Mouse (Mus musculus) retina, adult 2 months (tissue): Measurements from ENCODE around the gene Gm10188.
A peak's percentile ranks its signal among the peaks of the same experiment; 100 is the strongest.

ENCODE experiments used
- DNase-seq: peaks from one replicate; pipeline ENCODE4 v3.0.0-alpha.2; 2012; ENCODE audit warnings: low read depth, low spot score

Gene Gm10188

DNA sequence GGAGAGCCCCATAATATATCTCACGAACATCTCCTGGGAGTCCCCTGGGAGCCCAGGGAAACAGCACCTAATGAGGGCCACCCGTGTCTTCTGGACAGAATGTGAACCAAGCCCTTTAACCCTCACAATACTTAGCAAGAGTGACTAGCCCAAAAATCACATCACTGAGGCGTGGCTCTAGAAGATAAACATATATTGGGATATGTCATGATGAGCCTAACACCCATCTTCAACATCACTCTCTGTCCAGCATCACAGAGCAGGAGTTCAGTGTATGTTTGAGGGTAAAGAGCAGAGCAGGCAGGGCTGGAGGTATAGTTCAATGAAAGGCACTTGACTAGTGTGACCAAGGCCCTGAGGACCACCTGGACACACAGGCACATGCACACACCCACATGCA lies at the start of gene Gm10188:
Gm10188 (minus strand) TSS at position 101 of the 400 bp plus-strand sequence.
- no peak for DNase-seq

DNA sequence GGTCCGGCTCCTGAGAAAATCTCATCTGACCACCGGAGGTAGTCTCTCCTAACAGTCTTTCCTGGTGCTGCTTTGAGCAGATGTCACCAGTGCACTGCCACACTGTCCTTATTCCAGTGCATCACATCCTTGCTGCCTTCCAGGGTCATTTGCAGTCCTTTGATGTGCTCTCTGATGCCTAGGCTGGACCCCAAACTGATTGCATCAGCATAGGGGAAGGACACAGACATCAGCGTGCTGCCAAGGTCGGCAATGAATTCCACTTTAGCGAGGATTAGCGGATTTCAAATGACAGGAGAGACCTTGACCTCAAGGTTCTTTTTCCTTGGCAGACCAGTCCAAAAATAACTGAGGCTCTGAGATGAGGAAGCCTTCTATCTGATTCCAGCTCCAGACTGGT lies 47.6 kb upstream of the Gm10188 start:
- no peak for DNase-seq

DNA sequence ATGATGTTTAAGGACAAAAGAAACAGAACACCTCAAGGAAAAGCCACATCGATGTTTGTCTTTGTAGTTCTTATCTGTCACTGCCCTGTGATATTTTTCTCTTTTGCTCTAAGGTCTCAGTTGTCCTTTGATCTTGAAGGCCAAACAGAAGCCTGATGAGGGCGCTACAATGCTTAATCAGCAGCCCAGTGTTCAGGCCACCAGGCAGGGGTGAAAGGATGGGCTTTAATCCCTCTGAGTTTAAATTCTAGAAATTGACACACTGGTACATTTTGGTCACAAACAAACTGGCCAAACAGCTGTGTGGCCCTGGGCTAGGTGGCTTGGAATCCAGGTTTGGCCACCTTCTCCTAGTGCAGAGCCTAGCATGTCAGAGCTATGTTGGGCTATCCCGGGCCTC lies 47.1 kb upstream of the Gm10188 start:
- DNase-seq = no peak

DNA sequence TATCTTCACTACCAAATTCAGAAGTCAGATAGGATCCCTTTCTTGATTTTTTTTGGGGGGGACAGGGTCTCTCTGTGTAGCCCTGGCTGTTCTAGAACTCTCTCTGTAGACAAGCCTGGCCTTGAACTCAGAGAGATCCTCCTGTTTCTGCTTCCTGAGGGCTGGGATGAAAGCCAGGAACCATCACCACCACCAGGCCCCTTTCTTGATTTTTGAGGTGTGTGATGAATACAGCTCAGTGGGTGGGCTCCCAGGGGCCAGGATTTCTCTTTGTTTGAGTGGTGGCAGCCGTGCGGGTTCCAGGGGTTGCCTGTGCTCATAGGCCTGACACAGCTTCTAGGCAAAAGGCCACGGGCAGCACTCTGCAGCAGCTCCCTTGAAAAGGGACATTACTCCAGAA lies 41.7 kb upstream of the Gm10188 start:
- DNase-seq = no peak

DNA sequence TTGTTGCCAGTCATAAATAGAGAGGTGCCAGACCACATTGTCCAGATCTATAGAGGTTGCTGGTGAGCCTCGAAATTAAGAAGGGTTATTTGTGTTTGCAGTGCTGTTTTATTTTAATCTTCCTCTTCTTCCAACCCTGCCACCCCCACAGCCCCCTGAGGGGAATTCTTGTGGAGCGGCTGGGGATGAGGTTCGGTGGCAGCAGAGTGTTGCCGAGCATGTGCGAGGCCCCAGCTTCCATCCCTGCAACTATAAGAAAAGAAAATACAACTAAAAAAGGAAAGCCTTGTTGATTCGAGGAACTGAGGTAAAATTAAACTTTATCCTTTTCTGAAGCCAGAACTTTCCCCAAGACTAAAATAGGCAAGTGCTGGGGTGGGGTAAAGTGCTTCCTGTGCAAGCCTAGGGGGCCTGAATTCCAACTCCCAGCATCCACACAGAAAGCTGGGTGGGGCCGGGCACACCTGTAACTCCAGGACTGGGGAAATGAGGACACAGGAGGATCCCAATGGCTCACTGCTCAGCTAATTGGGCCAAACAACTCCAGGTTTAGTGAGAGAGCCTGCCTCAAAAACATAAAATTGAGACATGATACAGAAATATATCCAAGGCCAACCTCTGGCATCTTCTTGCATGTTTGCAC lies 39.0 kb upstream of the Gm10188 start:
- DNase-seq = no peak

DNA sequence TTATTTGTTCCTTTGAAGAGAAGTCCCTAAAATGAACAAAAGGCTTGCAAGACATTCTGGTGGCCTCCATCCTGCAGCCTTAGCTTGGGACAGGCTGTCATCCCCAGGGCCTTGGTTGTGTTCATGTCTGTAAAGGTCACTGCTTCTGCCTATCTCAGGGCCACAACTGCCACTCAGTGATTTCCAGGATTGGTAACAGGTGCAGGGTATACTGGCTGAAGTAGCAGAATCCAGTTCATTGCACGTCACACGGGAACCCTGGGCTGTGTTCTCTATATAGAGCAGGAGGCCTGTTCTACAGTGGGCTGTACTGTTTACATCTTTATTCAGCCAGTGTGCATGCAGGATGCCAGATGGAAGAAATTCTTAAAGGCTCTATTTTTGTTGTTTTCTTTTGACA lies 38.4 kb upstream of the Gm10188 start:
- DNase-seq = no peak

DNA sequence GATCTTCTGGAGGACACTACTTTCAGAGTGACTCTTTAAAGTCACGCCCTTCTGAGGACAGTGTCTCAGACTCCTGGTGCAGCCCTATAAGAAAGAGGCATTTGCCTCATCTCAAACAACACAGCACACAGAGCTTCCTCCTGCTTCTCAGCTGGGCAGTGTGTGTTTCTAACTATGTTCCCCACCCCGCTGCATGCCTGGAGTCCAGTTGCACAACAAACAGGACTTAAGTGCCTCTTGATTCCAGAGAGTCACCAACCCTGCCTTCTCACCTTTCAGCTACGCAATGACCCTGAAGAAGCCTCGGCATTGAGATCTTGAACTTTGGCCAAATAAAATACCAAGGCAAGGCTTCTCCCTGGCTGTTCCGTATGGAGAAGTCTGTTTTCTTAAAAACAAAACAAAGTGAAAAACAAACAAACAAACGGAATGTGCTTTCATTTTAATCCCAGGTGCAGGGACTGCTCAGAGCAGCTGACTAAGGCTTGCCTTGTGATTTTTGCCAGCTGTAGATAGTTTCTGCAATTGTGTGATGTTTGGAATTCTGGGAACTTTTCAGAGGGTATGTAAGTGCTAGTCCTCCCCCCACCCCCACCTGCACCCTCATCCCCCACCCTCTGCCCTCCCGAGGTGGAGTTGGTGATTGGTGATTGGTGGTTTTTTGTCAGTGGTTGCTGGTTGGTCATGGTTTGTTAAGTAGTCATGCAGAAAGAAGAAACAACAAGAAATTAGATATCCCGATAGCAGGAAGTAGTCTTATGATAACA lies 37.4 kb upstream of the Gm10188 start:
- no peak for DNase-seq

DNA sequence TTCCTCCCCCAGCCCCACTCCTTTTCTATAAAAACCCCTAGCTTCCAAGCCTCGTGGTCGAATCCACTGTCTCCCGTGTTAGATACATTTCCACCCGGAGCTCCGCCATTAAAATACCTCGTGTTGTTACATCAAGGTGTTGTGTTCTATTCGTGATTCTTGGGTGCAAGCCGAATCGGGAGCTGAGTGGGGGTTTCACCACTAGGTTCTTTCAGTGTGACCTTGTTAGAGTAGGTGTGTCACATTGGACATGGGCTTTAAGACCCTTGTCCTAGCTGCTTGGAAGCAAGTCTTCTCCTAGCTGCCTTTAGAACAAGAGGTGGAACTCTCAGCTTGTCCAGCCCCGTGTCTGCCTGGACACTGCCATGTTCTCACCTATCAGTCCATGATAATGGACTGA lies 36.4 kb upstream of the Gm10188 start:
- DNase-seq = no peak

DNA sequence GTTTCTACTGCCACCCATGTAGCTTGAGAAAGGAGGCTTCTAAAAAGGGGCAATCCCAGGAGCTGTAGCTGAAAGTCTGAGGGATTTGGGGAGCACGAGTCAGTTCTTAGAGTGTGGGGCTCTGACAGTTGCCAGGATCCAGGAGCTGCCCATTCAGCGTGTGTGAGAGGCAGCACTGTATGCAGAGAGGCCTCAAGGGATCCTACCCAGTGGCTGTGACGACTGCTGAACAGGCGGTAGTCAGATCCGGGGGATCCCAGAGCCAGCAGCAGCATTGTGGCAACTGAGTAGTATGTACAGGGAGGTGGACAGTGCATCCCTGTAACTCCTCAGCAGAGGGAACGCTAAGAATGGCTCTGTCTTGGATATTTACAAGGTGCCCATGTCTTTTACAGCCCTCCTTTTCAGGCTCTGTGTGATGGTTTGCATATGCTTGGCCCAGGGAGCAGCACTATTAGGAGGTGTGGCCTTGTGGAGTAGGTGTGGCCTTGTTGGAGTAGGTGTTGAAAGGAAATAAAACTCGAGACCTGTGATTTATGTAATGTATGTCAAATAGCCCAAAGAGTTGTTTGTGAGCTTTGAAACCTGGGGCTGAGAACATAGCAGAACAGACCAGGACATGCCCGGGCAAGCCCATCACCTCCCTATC lies 35.8 kb upstream of the Gm10188 start:
- DNase-seq = no peak

DNA sequence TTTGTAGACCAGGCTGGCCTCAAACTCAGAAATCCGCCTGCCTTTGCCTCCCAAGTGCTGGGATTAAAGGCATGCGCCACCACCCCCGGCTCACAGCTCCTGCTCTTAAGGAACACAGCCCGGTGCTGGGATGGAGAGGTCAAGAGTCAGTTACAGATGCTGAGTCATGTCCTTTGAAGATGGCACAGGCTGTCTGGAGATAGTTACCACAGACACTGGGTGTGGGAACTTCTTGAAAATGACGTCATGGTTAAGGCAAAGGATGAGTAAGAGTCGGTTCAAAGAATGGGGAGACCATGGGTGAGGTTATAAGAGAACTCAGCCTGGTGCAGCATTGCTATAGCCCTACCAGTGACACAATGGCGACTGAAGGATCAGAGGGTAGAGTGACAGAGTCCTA lies 35.0 kb upstream of the Gm10188 start:
- no peak for DNase-seq

DNA sequence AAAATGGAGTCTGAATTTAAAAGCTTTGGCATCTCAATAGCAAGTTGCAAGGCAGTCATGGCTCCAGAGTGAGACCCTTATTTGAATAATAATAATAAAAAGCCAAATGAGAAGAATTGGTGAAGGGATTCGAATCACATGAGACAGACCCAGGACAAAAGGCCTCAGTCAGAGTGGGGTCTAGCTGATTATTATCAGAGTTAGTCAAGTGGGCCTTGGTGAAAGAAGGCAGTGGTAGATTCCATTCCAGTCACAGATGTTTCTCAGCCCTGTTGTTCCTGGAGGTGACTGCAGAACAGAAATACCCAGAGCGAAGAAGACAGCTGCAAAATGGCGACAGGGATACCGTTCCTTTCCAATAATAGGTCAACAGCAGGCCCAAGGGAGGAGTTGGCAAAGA lies 34.1 kb upstream of the Gm10188 start:
- no peak for DNase-seq

DNA sequence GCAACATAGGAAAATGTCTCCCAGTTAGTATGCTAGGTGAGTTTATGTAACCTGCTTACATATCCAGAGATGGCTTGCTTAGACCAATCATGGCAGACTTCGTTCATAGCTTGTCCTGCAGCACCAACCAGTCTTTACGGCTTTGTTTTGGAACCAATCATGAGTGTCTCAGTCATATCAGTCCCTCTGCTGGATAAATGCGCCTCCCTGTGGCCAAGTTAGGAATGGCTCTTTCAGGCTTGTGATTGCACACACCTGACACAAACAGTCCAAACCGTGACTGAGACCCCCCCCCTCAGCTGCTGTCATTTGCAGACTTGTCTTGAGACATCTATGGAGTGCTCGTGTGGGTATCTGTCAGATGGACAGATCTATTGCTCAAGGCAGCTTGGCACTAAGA lies 31.5 kb upstream of the Gm10188 start:
- DNase-seq = no peak

DNA sequence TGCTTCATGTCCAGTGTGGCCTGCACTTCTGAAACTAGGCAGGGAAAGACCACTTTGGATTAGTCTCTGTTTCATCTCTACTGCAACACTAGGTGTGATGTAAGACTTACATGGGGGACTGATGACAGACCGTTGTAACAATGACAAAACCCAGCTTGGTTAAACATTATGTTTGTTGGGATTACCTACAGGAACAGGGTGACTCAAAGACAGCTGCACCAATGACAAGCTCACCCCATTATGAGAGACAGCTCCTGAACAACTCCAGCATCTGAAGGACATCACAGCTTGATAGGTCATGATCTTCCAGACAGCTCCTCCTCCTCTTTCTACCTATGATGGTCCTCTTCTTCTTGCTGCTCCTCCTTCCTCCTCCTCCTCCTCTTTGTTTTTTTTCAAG lies 30.8 kb upstream of the Gm10188 start:
- DNase-seq = no peak

DNA sequence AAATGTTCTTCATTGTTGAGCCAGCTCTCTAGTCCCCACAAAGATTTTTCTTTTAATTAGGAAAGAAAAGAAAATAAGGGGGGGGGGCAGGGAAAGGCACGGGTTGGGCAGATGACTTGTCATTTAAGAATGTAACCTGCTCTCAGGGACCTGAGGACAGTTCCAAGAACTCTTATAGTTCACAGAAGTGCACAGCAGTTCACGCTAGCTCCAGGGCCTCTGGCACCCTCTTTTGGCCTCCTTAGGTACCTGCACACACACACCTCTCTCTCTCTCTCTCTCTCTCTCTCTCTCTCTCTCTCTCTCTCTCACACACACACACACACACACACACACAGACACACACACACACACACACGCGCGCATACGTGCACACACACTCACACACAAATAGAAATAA lies 24.9 kb upstream of the Gm10188 start:
- DNase-seq = no peak

DNA sequence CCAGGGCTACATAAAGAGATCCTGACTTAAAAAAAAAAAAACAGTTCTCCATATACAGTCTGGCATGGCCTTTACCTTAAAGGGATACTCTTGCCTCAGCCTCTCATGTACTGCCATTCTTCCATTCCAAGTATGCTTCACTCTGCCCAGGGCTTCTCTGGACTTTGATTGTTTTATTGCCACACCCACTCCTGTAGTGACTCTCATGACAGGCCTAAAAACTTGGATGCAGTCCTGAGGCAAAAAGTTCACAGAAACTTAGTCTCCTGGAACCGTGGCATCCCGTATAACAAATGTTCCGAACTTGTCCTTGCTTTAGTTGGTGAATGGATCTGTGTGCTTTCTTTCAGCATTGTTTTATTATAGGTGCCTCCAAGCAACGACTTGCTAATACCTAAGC lies 17.1 kb upstream of the Gm10188 start:
- DNase-seq = no peak

DNA sequence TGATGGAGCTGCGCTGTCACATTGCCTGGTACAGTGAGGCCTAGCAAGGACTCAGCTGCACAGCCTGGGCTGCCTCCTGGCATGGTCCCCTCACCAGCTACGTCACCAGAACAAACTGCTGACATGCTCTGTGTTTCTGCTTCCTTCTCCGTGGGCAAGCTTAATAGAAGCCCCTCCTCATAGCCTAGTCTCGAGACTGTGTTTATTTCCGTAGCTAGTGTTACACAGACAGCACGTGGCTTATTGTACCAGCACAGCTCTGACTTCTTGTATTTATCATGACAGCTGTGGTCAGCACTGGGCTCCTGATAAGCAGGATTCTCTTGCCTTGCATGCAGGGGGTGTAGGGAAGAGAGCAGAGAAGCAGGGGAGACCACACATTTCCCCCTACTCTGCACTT lies 16.6 kb upstream of the Gm10188 start:
- no peak for DNase-seq

DNA sequence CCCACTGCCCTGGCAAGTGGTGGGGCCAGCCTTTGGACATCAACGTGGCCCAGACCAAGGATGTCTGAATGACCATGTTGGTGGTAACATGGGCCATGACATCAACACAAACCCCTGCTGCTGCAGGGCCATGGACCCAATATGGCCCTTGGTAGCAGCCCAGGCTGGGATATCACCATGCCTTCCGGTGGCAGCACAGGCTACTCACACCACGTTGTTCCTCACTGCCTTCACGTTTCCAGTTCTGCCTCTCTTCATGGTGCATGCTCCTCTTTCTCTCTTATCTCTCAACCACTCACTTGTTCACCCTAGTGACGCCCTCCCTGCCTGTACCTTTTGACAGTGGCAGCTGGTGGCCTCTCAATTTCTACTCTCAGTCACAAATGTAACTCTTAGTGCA lies 15.4 kb upstream of the Gm10188 start:
- no peak for DNase-seq

DNA sequence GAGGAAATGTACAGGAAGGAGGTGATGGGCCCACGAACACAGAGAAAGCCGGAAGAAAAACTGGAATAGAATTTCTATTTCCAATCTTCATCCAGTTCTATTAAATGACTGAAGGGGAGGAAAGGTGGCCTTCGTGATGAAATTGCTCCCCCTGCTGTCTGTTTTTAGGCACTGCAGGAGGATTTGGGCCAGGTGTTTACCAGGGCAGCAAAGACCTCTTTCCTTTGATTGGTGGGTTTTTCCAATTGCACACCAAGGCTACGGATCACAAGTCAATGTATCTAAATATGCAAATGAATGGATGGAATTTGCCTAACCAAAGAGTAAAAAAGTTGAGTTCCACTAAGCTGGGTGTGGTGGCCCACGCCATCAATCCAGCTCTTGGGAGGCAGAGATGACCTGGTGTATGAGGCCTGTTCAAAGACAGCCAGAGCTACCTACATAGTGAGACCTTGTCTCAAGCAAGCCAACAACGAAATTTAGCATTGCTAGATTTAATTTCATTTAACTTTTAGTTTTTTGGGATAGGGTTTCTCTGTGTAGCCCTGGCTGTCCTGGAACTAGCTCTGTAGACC lies 8.1 kb upstream of the Gm10188 start:
- peak; percentile 42 for DNase-seq

DNA sequence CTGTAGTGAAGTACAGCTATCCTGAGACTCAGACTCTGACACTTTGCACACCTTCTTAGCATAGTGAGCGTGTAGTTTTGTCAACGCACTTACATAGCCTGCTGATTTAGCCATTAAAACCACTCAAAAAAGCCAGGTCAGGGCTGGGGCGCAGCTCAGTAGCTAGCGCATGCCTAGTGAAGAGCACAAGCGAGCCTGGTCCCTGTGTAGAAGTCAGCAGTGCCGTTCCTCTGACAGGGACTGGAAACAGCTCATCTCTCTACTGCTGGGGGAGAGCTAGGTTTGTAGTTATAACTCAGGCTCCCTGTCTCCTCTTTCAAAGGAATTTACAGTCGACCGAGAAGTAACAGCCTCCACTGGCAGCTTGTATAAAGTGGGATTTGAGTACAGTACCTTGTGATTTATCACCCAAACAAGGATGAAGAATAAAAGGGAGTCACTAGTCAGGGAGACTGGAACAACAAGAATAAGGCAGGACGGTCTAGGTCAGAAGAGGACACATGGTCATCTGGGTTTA lies 5.2 kb upstream of the Gm10188 start:
- DNase-seq = no peak

DNA sequence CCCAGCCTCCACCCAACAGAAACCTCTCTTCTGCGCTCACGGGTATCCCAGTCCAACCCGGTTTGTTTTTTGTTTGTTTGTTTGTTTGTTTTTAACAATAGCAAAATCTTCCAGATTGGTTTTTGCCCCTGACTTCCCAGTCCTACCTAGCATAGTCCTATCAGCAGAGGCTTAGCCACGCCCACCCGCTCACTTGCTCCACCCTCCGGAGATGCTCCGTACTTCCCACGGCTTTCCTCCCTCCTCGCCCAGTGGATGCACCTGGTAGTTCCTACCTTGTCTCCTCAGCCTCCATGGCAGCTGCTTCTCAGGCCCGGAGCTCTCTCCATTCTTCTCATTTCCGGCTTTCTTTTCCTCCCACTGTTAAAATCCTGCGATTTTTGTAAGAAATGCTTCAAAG lies 4.0 kb upstream of the Gm10188 start:
- no peak for DNase-seq

DNA sequence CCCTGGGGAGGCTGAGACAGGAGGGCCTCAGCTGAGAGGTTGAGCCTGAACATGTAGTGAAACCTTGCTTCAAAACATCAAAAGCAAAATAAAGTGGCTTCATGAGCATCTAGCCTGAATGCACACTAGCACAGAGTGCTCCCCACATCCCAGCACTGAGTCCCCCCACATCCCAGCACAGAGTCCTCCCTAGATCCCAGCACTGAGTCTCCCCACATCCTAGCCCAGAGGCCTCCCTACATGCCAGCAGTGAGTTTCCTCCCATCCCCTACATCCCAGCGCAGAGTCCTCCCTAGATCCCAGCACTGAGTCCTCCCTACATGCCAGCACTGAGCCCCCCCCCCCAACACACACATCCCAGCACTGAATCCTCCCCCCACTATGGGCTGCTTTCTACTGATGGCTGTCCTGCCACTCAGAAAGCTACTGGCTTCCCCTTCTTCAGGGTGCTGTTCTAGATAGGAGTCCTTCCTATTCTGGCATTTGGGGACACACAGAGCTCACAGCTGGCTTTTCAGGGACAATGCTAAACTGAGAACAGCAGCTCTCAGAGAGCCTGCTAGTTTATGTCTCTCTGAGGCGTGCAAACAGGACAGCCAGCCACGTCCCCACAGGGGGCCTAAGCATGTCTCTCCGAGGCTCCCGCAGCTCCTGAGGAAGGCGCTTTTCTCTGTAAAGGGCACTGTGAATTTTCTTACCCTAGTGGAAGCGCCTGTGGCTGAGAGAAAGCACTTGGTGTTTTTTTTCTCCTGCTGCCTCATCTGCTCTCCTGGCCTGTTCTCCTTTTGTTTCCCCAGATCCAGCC lies 2.1 kb upstream of the Gm10188 start:
- DNase-seq = no peak
